Mouse (Mus musculus) gastrocnemius, postnatal 10 days (tissue): Measurements from ENCODE around the gene Gm49450. TPM values are rescaled to one million over a fixed set of nuclear protein-coding genes. Genes with fewer than 3 reads are reported as not detected.
"Not testable (repeated sequence)": the region's sequence is repeated elsewhere in the genome, so short reads cannot be mapped to it uniquely, and the experiment has no call there.

Experiments
- DNase-seq: peaks from one replicate; pipeline ENCODE4 v3.0.0; 2021; ENCODE audit warnings: mixed read lengths
- total RNA-seq, 2 experiments: library from RNA; stranded (reverse); gene quantifications; 2 replicates each; pipeline ENCODE4 v1.2.3; 2021

The Gm49450 gene
- total RNA-seq, 2 experiments from 2014 or later: not detected

DNA sequence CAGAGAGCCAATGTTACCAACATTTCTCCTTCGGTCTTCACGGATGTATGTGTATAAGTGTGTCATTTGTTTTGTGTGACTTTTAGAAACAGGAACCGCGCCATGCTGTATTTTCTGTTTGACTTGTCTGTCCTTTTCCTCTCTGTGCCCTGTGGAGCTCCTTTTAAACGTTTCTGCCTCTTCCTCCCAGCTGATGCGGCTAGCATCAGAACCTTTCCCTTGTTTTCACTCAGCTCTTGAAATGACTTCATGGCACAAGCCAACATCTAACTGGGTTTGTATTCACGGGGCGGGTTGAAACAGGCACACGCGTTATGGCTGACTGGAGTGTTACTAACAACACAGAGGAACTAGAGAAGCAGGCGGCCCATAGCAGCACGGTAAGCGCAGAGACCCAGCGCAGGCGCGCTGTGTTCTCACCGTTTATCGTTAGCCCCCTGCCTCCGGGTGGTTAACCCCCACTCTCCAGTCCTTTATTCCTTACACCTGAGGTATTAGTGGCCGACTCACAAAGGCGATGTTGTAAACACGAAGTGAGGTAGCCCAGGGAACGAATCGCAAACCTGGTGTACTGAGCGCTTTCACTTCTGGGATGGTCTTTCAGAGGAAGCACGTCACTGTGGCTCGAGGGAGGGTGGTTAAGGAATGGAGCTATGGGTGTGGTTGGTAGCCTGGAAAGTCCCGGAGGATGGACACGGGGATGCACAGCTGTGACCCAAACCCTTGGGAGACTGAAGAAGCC, 32.1 kb upstream of the Gm49450 start:
- peak; percentile 61 for DNase-seq

DNA sequence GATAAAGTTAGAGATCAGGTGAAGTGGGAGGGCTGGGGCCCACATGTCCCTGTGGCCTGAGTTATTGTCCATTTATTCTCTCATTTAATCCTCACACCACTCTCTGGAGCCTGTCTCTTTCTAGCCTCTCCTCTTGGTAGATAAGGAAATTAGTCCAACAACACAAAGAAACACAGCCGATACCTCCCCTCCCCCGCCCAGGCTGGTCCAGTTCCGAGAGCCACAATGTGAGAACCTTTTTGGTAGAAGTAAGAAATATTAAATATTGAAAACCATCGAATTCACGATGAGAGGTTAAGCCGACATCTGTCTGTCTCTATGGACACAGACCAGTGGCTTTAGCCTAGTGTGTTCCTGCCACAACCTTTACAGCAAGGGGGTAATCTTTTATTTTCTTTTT, 31.3 kb upstream of the Gm49450 start:
- no peak for DNase-seq

DNA sequence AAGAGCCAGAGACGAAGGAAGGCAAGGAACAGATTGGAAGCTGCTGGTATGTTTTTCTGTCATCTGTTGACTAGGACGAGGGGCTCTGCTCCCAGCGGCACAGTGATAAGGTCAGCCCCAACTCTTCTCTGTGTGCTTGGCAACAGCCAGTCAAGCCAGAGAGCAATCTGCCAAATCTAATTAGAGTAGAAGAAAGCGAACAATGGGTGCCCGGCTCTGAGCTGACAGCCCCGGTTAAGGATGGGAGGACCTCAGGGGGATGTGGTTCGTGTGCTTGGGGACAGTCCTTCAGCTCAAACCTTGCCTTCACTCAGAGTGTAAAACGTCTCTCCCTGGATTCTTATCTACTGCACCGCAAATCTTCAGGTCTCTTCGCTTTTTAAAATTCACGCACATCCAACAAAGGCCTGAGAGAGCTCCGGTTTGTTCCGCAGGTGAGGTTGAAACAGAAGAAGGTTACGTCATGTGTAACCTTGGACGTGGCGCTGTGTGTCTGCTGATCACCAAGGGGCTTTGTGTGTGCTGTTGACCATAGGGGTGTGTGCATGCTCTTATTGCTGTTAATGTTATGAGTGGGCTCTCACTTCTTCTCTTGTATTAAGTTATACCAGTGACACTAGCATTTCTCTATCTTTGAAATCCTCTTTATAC, 30.2 kb upstream of the Gm49450 start:
- DNase-seq: no peak

DNA sequence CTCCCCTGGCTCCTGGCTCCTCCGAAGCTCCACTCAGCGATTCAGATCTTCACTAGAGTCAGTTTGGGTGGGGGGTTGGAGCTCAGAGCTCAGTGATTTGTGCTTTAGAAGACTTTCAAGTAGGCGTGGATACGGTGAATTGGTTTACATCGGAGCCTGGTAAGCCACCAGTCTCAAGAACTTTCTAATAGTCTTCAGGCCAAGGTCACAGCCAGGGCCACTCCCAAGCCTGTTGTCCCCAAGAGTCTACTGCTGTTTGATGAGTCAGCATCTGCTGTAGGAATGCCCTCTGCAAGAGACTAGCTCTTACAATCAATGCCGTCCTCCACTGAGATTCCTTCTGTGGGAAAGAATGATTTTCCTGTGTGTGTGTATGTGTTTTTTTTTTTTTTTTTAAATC, 28.7 kb upstream of the Gm49450 start:
- no peak for DNase-seq

DNA sequence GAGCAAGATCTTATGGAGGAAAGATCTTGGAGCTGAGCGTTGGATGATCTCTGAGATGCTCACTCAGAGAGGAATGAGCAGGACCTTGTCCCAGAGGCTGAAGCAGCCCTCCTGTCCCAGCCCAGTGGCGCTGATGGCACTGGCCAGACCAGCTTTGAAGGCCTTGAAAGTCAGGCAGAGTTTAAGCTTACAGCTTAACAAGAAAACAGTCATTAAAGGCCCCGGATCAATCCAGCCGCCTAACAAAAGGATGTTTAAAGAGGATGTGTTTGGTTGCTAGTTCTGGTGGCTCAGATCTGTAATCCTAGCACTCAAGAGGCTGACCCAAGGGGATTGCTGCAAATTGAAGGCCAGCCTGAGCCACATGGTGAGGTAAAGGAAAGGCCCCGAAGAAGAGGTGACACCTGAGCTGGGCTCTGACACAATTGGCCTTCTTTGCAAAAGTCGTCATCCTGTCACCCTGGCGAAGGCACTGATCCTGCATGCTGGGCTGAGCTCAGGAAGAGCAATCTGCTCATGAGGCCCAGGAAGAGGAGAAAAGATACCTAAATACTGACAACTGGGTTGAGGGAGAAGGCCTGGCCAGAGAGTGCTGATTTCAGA, 26.8 kb upstream of the Gm49450 start:
- DNase-seq: no peak

DNA sequence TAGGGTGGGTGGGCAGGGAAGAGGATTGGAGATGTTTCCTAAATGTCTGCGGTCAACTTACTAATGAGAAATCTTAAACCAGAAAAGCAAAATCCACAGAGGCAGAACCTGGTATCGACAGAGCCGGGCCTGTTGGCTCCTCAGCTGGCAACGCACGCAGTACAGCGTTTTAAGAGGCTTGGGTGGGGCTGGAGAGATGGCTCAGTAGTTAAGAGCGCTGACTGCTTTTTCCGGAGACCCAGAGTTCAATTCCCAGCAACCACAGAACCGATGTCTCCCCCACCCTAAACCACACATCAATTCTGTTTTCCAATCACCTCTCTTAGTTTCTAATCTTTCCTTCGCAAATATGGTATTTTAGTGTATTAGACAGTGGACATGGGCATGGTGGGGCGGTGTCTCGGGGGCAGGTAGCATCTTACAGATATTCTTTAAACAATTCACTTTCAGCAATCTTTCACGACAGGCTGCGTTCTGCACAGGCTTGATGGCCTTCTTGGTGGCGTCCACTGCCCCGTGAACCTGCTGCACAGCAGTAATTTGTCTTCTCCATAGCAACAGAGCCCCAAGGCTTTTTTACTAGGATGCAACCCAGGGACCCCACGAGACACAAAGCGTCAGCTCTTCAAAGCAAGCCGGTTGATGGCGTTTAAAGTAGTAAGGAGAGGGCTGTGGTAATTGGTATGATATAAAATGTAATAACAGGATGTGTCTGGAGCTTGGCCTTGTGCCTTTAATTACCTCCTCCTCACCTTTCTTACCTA, 25.2 kb upstream of the Gm49450 start:
- DNase-seq: no peak

DNA sequence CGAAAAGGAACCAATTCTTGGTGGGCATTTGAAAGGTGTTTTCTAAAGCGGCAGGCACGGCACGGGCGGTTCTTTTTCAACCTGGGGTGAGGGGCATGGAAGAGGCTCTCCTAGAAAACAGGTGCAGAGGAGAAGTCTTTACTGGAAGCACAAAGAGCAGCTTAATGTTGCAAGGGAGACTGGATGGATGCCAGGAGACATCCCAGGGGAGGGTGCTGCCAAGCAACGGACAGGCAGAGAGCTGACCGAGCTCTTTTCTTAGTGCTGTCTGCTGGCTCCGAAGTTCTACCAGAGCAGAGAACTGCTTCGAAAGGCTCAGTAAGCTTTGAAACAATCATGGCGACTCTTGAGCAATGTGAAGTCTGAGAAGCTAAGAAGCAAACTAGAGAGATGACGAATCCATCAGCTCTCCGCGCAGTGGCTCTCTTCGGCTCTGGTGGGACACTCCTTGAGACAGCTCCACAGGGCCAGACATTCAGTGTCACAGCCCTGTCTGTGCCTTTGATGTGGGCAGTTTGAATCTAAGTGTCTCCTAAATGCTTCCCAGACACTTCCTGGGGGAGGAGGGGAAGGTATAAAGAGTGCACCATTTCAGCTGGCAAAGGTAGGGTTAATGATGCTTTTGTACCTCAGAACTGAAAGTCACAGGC, 24.5 kb upstream of the Gm49450 start:
- peak; percentile 87 for DNase-seq

DNA sequence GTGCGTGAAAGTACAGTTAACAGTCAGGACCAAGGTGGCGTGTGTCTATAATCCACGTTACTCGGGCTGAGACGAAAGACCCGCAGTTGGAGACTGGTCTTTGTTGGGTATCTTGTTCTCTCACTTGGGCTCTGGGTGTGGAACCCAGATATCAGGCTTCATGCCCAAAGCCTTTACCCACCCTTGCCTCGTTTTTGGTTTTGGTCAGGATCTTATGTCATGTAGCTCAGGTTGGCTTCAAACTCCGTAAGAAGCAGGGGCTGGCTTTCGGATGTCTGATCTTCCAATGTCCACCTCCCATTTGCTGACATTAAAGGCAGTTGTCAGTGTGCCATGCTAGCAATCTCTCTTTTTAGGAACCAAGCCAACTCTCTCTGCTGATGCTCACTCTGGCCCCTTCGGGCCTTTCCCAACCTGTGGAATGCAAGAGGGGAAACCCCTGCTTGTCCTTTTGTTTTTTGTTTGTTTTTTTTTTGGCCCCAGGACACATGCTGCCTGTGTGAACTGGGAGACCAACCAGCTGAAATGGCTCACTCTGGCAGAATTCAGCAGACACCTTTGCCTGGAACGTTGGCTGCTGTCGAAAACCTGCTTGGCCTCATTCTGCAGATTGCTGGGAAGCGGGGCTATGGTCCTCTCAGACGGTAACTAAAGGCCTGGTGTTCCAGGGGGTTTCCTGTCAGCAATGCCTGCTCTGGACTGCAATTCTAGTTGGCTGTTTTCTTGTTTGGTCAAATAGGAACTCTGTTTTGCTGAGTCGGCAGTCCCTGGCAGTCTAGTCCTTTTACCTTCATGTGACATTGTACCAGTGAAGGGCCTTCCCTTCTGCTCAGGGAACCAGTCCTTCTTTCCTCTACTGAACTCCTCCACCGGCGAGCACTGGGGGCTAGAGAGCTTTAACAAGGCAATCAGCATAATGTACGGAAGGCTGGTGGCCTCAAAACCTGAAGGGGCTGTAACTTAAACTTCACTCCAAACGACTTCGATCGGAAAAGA, 23.7 kb upstream of the Gm49450 start:
- no peak for DNase-seq

DNA sequence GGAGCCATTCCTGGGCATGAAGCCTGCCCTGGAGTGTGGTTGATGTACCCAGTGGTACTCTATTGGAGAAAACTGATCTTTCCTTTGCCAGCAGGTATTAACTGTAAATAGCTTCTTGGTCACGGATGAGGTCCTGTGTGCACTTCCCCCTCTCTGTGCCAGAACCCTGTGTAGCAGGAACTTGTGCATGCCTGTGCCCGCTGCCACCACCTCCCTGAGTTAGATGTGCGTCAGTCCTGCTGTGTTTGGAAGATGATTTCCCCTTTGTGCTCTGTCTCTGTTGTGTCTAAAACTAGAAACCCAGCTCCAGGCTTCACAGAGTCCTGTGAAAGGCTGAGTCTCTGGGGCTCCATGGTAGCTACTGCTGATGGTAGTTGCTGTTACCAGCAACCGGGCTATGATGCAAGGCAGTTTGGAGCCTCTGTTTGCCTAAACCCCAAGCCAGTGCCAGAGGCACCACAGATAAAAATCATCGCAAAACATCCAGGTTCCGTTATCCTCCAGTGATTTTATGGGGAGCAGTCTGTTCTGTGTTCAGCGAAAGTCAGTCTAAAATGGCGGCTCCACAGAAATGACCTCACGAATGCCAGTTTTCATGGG, 19.8 kb upstream of the Gm49450 start:
- DNase-seq: no peak

DNA sequence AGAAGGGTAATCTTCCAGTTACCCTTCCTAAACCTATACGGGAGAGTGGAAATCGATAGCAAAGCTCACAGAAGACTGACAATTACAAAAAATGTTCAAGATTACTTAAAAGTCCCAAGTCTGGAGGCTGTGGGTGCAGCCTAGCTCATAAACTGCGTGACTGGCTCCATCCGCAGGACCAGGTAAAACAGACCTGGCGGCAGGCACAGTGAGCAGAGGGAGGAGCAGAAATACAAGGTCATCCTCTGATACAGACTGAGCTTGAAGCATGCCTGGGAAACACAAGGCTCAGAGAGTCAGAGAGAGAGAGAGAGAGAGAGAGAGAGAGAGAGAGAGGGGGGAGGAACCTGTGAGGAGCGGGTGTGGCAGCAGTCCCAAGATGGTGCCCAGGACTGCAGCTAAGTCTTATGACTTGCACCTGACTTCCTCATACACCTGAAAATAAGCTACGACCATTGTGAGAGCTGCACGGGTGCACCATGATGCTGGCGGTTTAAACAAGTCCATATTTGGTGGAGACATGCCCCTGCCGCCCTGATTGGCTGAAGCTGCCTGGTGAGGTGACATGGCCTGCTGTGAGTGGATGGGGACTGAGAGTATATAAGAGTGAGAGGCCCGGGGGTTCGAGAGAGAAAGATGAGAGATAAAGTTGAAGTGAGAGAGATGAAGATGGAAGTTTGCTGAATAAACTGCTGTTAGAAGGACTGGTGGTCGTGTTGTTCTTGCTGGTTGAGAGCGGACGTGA, 18.4 kb upstream of the Gm49450 start:
- not testable (repeated sequence) for DNase-seq

DNA sequence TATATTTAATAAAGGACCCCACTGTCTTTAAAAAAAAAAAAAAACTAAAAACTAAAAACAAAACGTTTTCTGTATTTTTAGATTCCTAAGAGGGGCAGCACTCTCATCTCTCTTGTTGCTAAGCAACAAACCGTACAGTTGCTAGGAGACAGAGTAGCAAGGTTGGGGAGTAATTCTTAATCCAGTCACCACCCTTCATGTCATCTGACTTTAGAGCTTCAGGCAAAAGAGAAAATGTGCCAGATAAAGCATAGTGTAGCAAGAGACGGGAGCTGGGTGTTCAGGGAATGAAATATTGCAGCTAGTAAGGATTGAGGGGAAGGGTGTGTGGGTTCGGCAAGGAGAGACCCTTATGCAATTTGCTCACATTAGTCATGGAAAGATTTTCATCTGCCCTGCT, 17.8 kb upstream of the Gm49450 start:
- no peak for DNase-seq

DNA sequence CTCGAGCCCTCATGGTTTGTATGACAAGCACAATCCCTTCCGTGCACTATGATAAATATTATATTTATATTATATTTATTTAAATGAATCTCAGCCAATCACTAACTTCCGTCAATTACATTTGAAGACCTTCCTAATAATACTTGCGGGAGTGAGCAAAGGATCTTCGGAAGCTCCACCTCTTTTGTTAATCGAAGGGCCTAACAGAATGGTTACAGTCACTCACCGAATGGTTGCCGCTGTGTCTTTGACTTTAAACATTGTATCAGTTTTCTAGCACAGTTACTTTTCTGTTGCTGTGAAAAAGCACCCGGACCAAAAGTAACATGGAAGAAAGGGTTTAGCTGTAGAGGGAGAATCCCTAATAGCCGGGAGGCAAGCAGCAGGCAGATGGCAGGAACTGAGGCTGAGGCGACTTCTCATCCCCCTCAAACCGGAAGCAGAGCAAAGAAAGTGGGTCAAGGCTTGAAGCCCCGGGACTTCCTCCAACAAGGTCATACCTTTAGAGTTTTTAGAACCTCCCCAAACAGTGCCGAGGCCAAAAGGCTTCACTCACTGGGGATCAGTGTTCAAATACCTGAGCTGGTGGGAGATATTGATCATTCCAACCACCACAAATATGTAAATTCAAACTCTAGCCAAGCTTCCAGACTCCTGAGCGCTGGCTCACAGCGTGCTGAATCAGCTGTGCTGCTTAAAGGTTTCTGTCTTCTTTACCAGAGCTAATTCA, 16.2 kb upstream of the Gm49450 start:
- no peak for DNase-seq

DNA sequence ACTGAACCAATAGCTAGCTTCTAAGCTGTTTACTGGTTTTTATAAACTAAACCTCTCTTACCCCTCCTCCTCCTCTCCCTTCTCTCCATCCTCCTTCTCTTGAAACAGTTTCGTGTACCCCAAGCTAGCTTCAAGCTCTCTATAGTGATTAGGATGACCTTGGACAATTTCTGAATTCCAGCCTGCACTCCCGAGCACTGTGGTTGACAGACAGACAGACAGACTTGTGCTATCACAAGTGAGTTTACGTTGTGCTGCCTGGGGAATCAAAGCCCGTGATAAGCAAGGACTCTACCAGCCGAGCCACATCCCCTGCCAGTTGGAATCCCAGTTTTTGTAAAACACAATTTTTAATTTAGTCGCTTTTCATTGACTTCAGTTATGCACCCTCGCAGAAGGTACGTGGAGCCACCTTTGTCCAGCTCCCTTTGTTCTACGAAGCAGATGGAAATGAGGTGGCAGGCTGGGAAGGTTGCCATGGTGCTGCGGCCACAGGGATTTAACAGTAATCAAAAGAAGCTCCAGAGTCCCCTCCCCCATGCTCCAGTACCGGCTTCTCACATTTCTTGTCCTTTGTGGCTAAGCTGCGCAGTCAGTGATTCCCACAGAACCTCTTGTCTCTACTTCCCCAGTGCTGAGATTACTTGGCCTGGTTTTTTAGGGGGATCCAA, 15.5 kb upstream of the Gm49450 start:
- peak; percentile 52 for DNase-seq

DNA sequence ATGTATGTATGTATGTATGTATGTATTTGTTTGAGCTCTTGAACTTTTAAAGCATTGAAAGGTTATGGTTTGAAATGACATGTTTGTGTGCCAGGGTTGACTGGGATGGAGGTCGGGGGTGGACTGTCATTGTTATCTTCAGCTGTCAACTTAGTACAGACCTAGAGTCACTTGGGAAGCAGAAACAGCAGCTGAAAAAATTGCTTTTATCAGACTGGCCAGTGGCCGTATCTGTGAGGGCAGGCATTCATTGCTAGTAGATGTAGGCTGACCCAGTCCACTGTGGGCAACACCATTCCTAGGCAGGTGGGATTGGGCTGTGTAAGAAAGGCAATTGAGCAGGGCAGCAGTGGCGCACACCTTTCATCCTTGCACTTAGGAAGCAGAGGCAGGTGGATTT, 6.2 kb upstream of the Gm49450 start:
- no peak for DNase-seq

DNA sequence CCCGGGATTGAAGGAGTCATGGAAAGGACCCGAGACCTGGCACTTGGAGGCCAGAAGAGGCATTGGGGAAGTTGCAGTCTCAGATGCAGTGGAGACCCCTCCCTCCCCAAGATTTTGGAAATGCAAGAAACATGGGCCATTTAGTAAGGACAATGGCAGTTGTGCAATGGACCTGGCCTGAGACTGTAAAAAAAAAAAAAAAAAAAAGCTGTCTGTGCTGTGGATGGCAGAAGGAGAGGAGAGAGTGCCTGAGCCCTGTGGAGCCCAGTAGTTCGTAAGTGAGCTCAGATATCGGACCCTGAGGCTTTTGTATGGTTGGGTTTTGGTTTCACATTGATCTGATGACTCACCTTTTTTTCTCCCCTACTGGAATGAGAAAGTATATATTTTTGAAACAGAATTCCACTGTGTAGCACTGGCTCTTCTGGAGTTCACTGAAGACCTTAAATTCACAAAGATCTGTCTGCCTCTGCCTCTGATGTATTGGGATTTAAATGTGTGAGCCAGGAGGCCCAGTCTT, 5.6 kb upstream of the Gm49450 start:
- DNase-seq: no peak

DNA sequence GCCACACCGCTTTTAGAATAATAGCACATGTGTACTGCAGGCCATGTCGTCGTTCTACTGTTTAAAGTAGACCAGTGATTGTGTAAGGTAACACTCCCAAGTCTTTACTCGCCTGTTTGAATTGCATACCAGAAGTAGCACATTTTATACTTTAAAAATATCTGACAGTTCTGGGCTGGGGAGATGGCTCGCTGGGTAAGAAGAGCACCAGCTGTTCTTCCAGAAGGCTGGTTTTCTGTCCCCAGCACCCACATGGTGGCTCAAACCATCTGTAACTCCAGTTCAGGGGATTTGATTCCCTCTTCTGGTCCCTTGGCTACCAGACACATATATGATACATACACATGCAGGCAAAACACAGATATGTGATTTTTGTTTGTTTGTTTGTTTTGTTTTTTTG, 4.1 kb upstream of the Gm49450 start:
- DNase-seq: no peak

DNA sequence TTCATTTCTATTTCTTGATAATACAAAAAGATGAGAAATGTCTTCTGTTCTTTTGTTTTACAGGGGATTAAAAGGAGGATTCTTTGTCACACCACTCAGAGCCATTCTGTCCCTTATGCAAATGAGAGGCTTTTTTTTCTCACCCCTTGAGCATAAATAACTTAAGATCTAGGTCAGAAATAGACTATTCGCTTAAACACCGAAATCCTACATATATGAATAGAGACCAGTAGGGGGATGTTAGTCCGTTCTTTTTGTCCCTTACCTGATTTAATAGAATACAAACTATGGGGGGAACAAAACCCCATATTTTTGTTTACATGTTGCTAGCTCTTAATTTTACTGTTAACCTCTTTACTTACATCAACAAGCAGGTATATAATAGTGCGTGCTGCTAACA, 2.6 kb upstream of the Gm49450 start:
- DNase-seq: no peak

DNA sequence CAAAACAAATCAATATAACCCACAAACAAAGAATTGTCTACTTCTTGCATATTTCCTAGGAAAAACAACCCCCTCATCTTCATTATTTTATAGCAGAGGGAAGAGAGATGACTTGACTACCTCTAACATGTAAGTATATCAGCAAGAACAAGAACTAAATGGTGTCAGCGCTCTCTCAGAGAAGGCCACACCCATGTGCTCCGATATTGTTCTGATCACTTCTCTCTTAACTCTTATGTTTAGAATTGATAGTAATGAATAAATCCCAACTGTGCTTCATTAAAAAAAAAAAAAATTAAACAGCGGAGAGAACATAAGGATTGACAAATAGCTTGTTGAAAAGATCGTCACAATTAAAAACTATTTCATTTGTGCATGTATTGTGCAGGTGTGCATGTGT, 2.0 kb upstream of the Gm49450 start:
- DNase-seq: no peak
